Mouse (Mus musculus): ENCODE measurements around the gene Serpinb6b.
"Not testable (repeated sequence)": the region's sequence is repeated elsewhere in the genome, so short reads cannot be mapped to it uniquely, and the experiment has no call there.

Gene Serpinb6b

GRCm38 (mm10) chr13:32964989-32965811 is at the start of gene Serpinb6b:
Gene Serpinb6b (plus strand): TSS chr13:32965209.
- H3K27me3 ChIP-seq (ENCODE audit: control insufficient read depth, insufficient read depth, low read length, poor library complexity, severe bottlenecking), result no peaks in the 10 kb centered on the region
- peak; percentile 60 for DNase-seq (ENCODE audit: low read depth, low spot score)
- H3K36me3 ChIP-seq (ENCODE audit: control insufficient read depth, insufficient read depth, low read length, poor library complexity, severe bottlenecking), result no peaks in the 10 kb centered on the region

- Histone ChIP-seq H3K27me3 (ENCODE audit: control insufficient read depth, insufficient read depth, low read length, poor library complexity, severe bottlenecking) (no peaks in the 10 kb centered on the region), H3K36me3 (ENCODE audit: control insufficient read depth, insufficient read depth, low read length, poor library complexity, severe bottlenecking) (no peaks in the 10 kb centered on the region)
- DNase-seq (ENCODE audit: low read depth, low spot score), result no peak
Observed at GRCm38 (mm10) chr13:32922622-32923021, 42.4 kb upstream of the Serpinb6b start.

- DNase-seq (ENCODE audit: low read depth, low spot score), result no peak
- Histone ChIP-seq H3K36me3 (ENCODE audit: control insufficient read depth, insufficient read depth, low read length, poor library complexity, severe bottlenecking) (no peaks in the 10 kb centered on the region), H3K27me3 (ENCODE audit: control insufficient read depth, insufficient read depth, low read length, poor library complexity, severe bottlenecking) (no peaks in the 10 kb centered on the region)
Observed at GRCm38 (mm10) chr13:32924578-32925360, 40.2 kb upstream of the Serpinb6b start.

- DNase-seq (ENCODE audit: low read depth, low spot score), result no peak
- Histone ChIP-seq H3K36me3 (ENCODE audit: control insufficient read depth, insufficient read depth, low read length, poor library complexity, severe bottlenecking) (no peaks in the 10 kb centered on the region), H3K27me3 (ENCODE audit: control insufficient read depth, insufficient read depth, low read length, poor library complexity, severe bottlenecking) (no peaks in the 10 kb centered on the region)
Observed at GRCm38 (mm10) chr13:32926661-32927060, 38.3 kb upstream of the Serpinb6b start.

GRCm38 (mm10) chr13:32927241-32927640 is 37.8 kb upstream of the Serpinb6b start:
- H3K27me3 ChIP-seq (ENCODE audit: control insufficient read depth, insufficient read depth, low read length, poor library complexity, severe bottlenecking), result no peaks in the 10 kb centered on the region
- no peaks in the 10 kb centered on the region for H3K36me3 ChIP-seq (ENCODE audit: control insufficient read depth, insufficient read depth, low read length, poor library complexity, severe bottlenecking)
- no peak for DNase-seq (ENCODE audit: low read depth, low spot score)

GRCm38 (mm10) chr13:32929107-32929750 is 35.8 kb upstream of the Serpinb6b start:
- DNase-seq (ENCODE audit: low read depth, low spot score), result peak; percentile 67
- no peaks in the 10 kb centered on the region for H3K27me3 ChIP-seq (ENCODE audit: control insufficient read depth, insufficient read depth, low read length, poor library complexity, severe bottlenecking)
- H3K36me3 ChIP-seq (ENCODE audit: control insufficient read depth, insufficient read depth, low read length, poor library complexity, severe bottlenecking), result no peaks in the 10 kb centered on the region

- Histone ChIP-seq H3K27me3 (ENCODE audit: control insufficient read depth, insufficient read depth, low read length, poor library complexity, severe bottlenecking) (no peaks in the 10 kb centered on the region), H3K36me3 (ENCODE audit: control insufficient read depth, insufficient read depth, low read length, poor library complexity, severe bottlenecking) (no peaks in the 10 kb centered on the region)
- peak; percentile 90 for DNase-seq (ENCODE audit: low read depth, low spot score)
Observed at GRCm38 (mm10) chr13:32934706-32935381, 30.2 kb upstream of the Serpinb6b start.

- not testable (repeated sequence) for H3K36me3 ChIP-seq (ENCODE audit: control insufficient read depth, insufficient read depth, low read length, poor library complexity, severe bottlenecking); H3K27me3 ChIP-seq (ENCODE audit: control insufficient read depth, insufficient read depth, low read length, poor library complexity, severe bottlenecking); DNase-seq (ENCODE audit: low read depth, low spot score)
Observed at GRCm38 (mm10) chr13:32938275-32938674, 26.7 kb upstream of the Serpinb6b start.

GRCm38 (mm10) chr13:32939191-32939590 is 25.8 kb upstream of the Serpinb6b start:
- DNase-seq (ENCODE audit: low read depth, low spot score); H3K27me3 ChIP-seq (ENCODE audit: control insufficient read depth, insufficient read depth, low read length, poor library complexity, severe bottlenecking); H3K36me3 ChIP-seq (ENCODE audit: control insufficient read depth, insufficient read depth, low read length, poor library complexity, severe bottlenecking): not testable (repeated sequence)

- Histone ChIP-seq H3K27me3 (ENCODE audit: control insufficient read depth, insufficient read depth, low read length, poor library complexity, severe bottlenecking) (no peaks in the 10 kb centered on the region), H3K36me3 (ENCODE audit: control insufficient read depth, insufficient read depth, low read length, poor library complexity, severe bottlenecking) (no peaks in the 10 kb centered on the region)
- no peak for DNase-seq (ENCODE audit: low read depth, low spot score)
Observed at GRCm38 (mm10) chr13:32956537-32956936, 8.5 kb upstream of the Serpinb6b start.

- no peaks in the 10 kb centered on the region for H3K27me3 ChIP-seq (ENCODE audit: control insufficient read depth, insufficient read depth, low read length, poor library complexity, severe bottlenecking)
- H3K36me3 ChIP-seq (ENCODE audit: control insufficient read depth, insufficient read depth, low read length, poor library complexity, severe bottlenecking), result no peaks in the 10 kb centered on the region
- no peak for DNase-seq (ENCODE audit: low read depth, low spot score)
Observed at GRCm38 (mm10) chr13:32957917-32958316, 7.1 kb upstream of the Serpinb6b start.

- not testable (repeated sequence) for DNase-seq (ENCODE audit: low read depth, low spot score); H3K27me3 ChIP-seq (ENCODE audit: control insufficient read depth, insufficient read depth, low read length, poor library complexity, severe bottlenecking); H3K36me3 ChIP-seq (ENCODE audit: control insufficient read depth, insufficient read depth, low read length, poor library complexity, severe bottlenecking)
Observed at GRCm38 (mm10) chr13:32958521-32958920, 6.5 kb upstream of the Serpinb6b start.

- no peaks in the 10 kb centered on the region for H3K27me3 ChIP-seq (ENCODE audit: control insufficient read depth, insufficient read depth, low read length, poor library complexity, severe bottlenecking)
- H3K36me3 ChIP-seq (ENCODE audit: control insufficient read depth, insufficient read depth, low read length, poor library complexity, severe bottlenecking), result no peaks in the 10 kb centered on the region
- DNase-seq (ENCODE audit: low read depth, low spot score), result no peak
Observed at GRCm38 (mm10) chr13:32963990-32964753, 837 bp upstream of the Serpinb6b start.

GRCm38 (mm10) chr13:32966116-32966515 is 1.1 kb downstream of the Serpinb6b start:
- DNase-seq (ENCODE audit: low read depth, low spot score), result peak; percentile 45

More at GRCm38 (mm10) chr13:32966116-32966515, 1.1 kb downstream of the Serpinb6b start:
- Histone ChIP-seq H3K36me3 (ENCODE audit: control insufficient read depth, insufficient read depth, low read length, poor library complexity, severe bottlenecking) (no peaks in the 10 kb centered on the region), H3K27me3 (ENCODE audit: control insufficient read depth, insufficient read depth, low read length, poor library complexity, severe bottlenecking) (no peaks in the 10 kb centered on the region)
